Mouse (Mus musculus) ES-Bruce4 (cell line): ENCODE measurements around the gene Dnaja4. TPM values are rescaled to one million over a fixed set of nuclear protein-coding genes. Genes with fewer than 3 reads are reported as not detected.

Experiments
- H3K27ac ChIP-seq: 2 replicates; pipeline ENCODE4 v1.5.1; 2012; ENCODE audit warnings: low read length, inconsistent platforms; ENCODE audit not compliant: insufficient read depth
- H3K27me3 ChIP-seq: 2 replicates; pipeline ENCODE4 v1.6.1; 2012; ENCODE audit warnings: mild to moderate bottlenecking, low read length, inconsistent platforms; ENCODE audit not compliant: control insufficient read depth, poor library complexity, insufficient read depth, severe bottlenecking
- H3K36me3 ChIP-seq: 2 replicates; pipeline ENCODE4 v1.6.1; 2012; ENCODE audit warnings: inconsistent platforms, mild to moderate bottlenecking, low read length, moderate library complexity; ENCODE audit not compliant: control insufficient read depth, poor library complexity, insufficient read depth, severe bottlenecking
- H3K4me1 ChIP-seq: one replicate; pipeline ENCODE4 v1.8.1; 2011; ENCODE audit warnings: low read length; ENCODE audit not compliant: control insufficient read depth, insufficient read depth
- H3K4me3 ChIP-seq: 2 replicates; pipeline ENCODE4 v1.5.1; 2011; ENCODE audit warnings: low read depth, mild to moderate bottlenecking, low read length
- H3K9ac ChIP-seq: 2 replicates; pipeline ENCODE4 v1.6.1; 2012; ENCODE audit warnings: low read depth, mild to moderate bottlenecking, inconsistent platforms; ENCODE audit not compliant: poor library complexity, severe bottlenecking
- H3K9me3 ChIP-seq: replicated peaks from 2 replicates; pipeline ENCODE4 v1.6.1; 2012; ENCODE audit warnings: mild to moderate bottlenecking, low read length, inconsistent platforms; ENCODE audit not compliant: control insufficient read depth, poor library complexity, insufficient read depth, severe bottlenecking
- CTCF ChIP-seq: IDR thresholded peaks from one replicate; pipeline ENCODE4 v1.8.1; 2011; ENCODE audit warnings: low read depth, low read length
- EP300 ChIP-seq: IDR thresholded peaks from 2 replicates; pipeline ENCODE4 v1.6.1; 2011; ENCODE audit warnings: low read depth, low read length; ENCODE audit not compliant: insufficient read depth
- POLR2A ChIP-seq: IDR thresholded peaks from one replicate; pipeline ENCODE4 v1.8.1; 2011; ENCODE audit warnings: low read length; ENCODE audit not compliant: insufficient read depth
- polyA plus RNA-seq: library from polyadenylated mRNA; stranded (reverse); fragments of >200 nt; gene quantifications from 2 replicates; pipeline ENCODE4 v1.2.4, GENCODE M21; 2011; ENCODE audit warnings: low read depth; ENCODE audit not compliant: missing spikeins, insufficient read depth, insufficient read length

Gene Dnaja4
- polyA plus RNA-seq, 1 experiment = 4.4 TPM

GRCm38 (mm10) chr9:54661605-54662377 lies 36.9 kb upstream of the Dnaja4 start, which contains the start of gene Acsbg1:
Gene Acsbg1, minus strand, starts transcription at chr9:54661870.
- H3K27ac ChIP-seq = no peak within 1 kb of the TSS

GRCm38 (mm10) chr9:54664358-54664757 lies 34.3 kb upstream of the Dnaja4 start:
- Histone ChIP-seq H3K4me3 (no peak overlapping the region), H3K27me3 (no peaks in the 10 kb centered on the region), H3K27ac (no peak overlapping the region), H3K9ac (no peak overlapping the region), H3K9me3 (0 out of 2 replicates have a peak, but pooled peaks cover 3% of the 10 kb centered on the region), H3K36me3 (no peaks in the 10 kb centered on the region), H3K4me1 (no peaks in the 10 kb centered on the region)
- TF ChIP-seq EP300 (no peak), POLR2A (no peak), CTCF (no peak)

More at GRCm38 (mm10) chr9:54661605-54662377, 36.9 kb upstream of the Dnaja4 start, which contains the start of gene Acsbg1:
- no peak within 1 kb of the TSS for H3K4me3 ChIP-seq
- H3K27me3 ChIP-seq = no peaks in the 10 kb centered on the region
- no peaks in the 10 kb centered on the region for H3K4me1 ChIP-seq
- H3K9me3 ChIP-seq = 0 out of 2 replicates have a peak, but pooled peaks cover 3% of the 10 kb centered on the region
- TF ChIP-seq CTCF (no peak), EP300 (no peak), POLR2A (no peak)
- no peaks in the 10 kb centered on the region for H3K36me3 ChIP-seq
- H3K9ac ChIP-seq = no peak within 1 kb of the TSS

DNA sequence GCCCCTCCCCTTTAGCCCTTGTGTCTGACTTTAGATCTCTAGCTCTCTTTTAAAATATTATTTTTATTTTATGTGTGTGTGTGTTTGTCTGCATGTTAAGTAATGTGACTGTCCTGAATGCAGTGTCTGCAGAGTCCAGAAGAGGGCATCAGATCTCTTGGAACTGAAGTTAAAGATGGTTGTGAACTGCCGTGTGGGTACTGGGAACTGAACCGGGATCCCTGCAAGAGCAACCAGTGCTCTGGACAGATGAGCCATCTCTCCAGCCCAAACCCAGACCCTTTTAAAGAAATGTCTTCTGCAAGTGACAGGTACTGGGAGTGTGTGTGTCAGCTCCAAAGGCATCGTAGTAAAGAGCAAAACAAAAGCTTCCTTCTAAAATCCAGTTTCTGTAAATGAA lies 32.6 kb upstream of the Dnaja4 start:
- no peak overlapping the region for H3K4me3 ChIP-seq
- H3K27me3 ChIP-seq = no peaks in the 10 kb centered on the region
- H3K36me3 ChIP-seq = no peaks in the 10 kb centered on the region
- H3K9me3 ChIP-seq = 0 out of 2 replicates have a peak, but pooled peaks cover 3% of the 10 kb centered on the region
- H3K27ac ChIP-seq = no peak overlapping the region
- no peak overlapping the region for H3K9ac ChIP-seq
- no peak for TF ChIP-seq EP300
- TF ChIP-seq POLR2A = no peak
- no peaks in the 10 kb centered on the region for H3K4me1 ChIP-seq

- no peaks in the 10 kb centered on the region for H3K36me3 ChIP-seq
- H3K4me3 ChIP-seq = no peak overlapping the region
- H3K27me3 ChIP-seq = no peaks in the 10 kb centered on the region
- H3K9ac ChIP-seq = no peak overlapping the region
- no peak overlapping the region for H3K27ac ChIP-seq
- H3K9me3 ChIP-seq = 0 out of 2 replicates have a peak, but pooled peaks cover 3% of the 10 kb centered on the region
- TF ChIP-seq POLR2A = no peak
- no peak for TF ChIP-seq EP300
- TF ChIP-seq CTCF = no peak
- H3K4me1 ChIP-seq = no peaks in the 10 kb centered on the region
These were observed 30.2 kb upstream of the Dnaja4 start for GRCm38 (mm10) chr9:54668455-54668854.

GRCm38 (mm10) chr9:54671962-54672361 lies 26.7 kb upstream of the Dnaja4 start:
- Histone ChIP-seq H3K27ac (no peak overlapping the region), H3K9ac (no peak overlapping the region), H3K27me3 (no peaks in the 10 kb centered on the region), H3K36me3 (no peaks in the 10 kb centered on the region), H3K4me3 (no peak overlapping the region), H3K9me3 (no peaks in the 10 kb centered on the region), H3K4me1 (no peaks in the 10 kb centered on the region)
- TF ChIP-seq POLR2A (no peak), EP300 (no peak), CTCF (no peak)

DNA sequence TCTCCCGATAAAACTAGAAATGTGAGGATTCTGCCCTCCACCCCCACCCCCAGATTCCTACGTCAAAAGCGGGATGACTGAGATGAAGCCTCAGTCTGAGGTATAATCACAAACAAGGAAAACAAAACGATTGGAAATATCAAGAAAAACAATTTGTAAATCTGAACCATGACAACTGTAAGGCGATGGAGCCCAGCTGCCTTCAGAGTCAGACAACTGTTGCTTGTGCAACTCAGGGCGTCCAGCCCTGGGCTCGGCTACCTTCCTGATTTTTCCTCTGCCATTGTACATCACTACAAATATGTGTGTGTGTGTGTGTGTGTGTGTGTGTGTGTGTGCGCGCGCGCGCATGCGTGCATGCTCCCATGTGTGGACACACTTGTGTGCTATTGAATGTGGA lies 24.8 kb upstream of the Dnaja4 start:
- Histone ChIP-seq H3K36me3 (no peaks in the 10 kb centered on the region), H3K27me3 (no peaks in the 10 kb centered on the region), H3K4me1 (no peaks in the 10 kb centered on the region), H3K9ac (no peak overlapping the region), H3K27ac (no peak overlapping the region), H3K4me3 (no peak overlapping the region), H3K9me3 (no peaks in the 10 kb centered on the region)
- no peak for TF ChIP-seq POLR2A
- TF ChIP-seq EP300 = no peak
- no peak for TF ChIP-seq CTCF
